Mouse (Mus musculus) bone marrow macrophage, adult 2 months (primary cell): ENCODE results near the gene Stoml3.

Experiments
- CTCF ChIP-seq: IDR thresholded peaks from 2 replicates; pipeline ENCODE4 v1.5.1; 2012; ENCODE audit warnings: low read depth, mild to moderate bottlenecking, low read length, moderate library complexity
- POLR2A ChIP-seq: IDR thresholded peaks from 2 replicates; pipeline ENCODE4 v1.6.1; 2012; ENCODE audit warnings: mild to moderate bottlenecking, low read depth, low read length, borderline replicate concordance

DNA sequence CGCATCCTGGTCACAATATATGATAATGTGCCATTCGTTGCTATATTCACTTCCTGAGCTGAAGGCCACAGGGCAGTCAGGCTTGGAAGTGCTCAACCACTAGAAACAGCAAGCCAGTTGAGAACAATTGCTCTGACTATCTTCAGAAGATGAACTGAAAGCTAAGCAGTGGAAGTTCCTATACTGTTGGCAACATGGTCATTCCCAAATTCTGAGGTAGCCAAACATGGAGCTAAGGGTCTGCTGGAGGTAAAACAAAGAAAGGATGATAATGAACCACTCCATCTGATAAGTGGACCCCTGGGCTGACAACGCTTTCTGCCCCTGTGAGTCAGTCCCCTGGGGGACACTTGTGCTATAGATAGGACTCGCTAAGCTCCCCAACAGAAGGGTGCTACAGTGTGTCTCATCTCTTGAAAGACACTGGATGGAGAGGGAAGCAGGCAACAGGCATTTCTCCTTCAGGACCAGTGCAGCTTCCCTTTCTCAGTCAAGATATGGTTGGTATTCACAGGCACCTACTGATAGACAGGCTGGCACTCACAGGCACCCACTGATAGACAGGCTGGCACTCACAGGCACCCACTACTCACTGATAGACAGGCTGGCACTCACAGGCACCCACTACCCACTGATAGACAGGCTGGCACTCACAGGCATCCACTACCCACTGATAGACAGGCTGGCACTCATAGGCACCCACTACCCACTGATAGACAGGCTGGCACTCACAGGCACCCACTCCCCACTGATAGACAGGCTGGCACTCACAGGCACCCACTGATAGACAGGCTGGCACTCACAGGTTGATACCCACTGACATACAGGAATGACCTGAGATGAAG is 26.0 kb downstream of the Stoml3 start:
- no peak for TF ChIP-seq CTCF
- no peak for TF ChIP-seq POLR2A
